ENCODE assay signal across 10 mouse cellular contexts in the genomic region with DNA sequence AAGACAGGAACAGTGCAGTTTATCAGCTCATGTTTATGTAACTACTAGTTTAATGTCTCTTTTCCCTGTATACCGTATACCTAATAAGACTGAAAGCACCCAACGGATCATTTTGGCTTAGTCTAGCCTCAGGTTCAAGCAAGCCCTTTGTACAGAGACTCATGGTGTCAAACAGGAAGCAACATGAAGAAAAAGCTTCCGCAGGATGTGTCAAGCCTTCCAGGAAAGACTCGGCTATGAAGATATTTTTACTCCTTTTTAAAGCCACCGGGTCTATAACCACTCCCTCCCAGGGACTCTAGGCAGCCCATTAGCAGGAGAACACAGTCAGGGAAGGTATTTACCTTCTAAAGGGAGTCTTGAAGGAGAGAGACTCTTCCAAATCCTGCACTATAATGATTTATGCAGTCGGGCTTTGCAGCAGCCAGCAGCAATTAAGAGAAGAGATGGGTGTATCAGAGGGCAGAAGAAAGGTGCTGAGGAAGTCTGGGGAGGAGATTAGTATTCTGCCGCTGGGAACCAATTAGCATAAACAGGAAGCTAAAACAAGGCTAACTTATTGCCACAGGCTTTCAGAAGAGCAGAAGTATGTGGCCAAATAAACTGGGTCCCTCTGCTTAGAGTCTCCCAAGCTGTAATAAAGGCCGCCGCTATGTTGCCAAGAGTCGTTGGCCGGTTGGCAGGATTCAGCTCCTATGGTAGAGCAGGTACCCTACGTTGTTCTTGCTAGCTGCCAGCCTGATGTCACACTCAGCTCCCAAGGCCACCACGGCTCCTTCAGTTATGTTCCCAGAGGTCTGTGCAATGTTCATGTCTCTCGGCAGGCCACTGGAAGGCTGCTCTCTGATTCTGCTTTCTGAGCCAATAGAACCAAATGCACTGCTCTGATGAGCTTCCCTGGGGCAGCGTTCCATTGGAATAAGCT.
A peak's percentile ranks its signal among the peaks of the same experiment; 100 is the strongest.
DNase-seq lines count a peak whose midpoint lies in the region; ATAC-seq lines count a peak whose summit lies in the region.
"Had no signal": no experiment of that assay in that cellular context is flagged by ENCODE, and none has a peak within 500 bp of the region (broad histone marks: within the 10 kb centered on the region; RNA-seq: fewer than 3 reads in every experiment).

No protein-coding gene starts in this region.

- no peaks in the 10 kb centered on the region for H3K9me3 ChIP-seq in midbrain, embryonic 14.5 days (ENCODE audit: control insufficient read depth, low read length)
- H3K9me3 ChIP-seq in midbrain, embryonic 10.5 days (replicated peaks), result no peaks in the 10 kb centered on the region
- no peaks in the 10 kb centered on the region for H3K9me3 ChIP-seq in forebrain, embryonic 12.5 days
- H3K9me3 ChIP-seq: neural tube, embryonic 12.5 days had no signal

- no peak overlapping the region for H3K9ac ChIP-seq in midbrain, embryonic 14.5 days (replicated peaks; ENCODE audit: low read length)
- H3K9ac ChIP-seq in forebrain, embryonic 12.5 days, result no peak overlapping the region
- H3K9ac ChIP-seq: neural tube, embryonic 12.5 days had no signal

- no peak overlapping the region for H3K4me3 ChIP-seq in midbrain, embryonic 14.5 days (replicated peaks; ENCODE audit: low read depth, low read length)
- H3K4me3 ChIP-seq in midbrain, embryonic 10.5 days, result no peak overlapping the region
- H3K4me3 ChIP-seq in forebrain, embryonic 12.5 days (replicated peaks), result no peak overlapping the region
- H3K4me3 ChIP-seq: neural tube, embryonic 12.5 days had no signal

- H3K27me3 ChIP-seq in midbrain, embryonic 14.5 days (ENCODE audit: control insufficient read depth, insufficient read depth, low read length), result no peaks in the 10 kb centered on the region
- H3K27me3 ChIP-seq in midbrain, embryonic 10.5 days (ENCODE audit: low read depth, poor library complexity, severe bottlenecking), result no peaks in the 10 kb centered on the region
- H3K27me3 ChIP-seq in forebrain, embryonic 12.5 days, result no peaks in the 10 kb centered on the region
- H3K27me3 ChIP-seq: neural tube, embryonic 12.5 days had no signal

- H3K4me2 ChIP-seq in midbrain, embryonic 14.5 days (ENCODE audit: low read length), result no peak overlapping the region
- H3K4me2 ChIP-seq in forebrain, embryonic 12.5 days, result no peak overlapping the region
- H3K4me2 ChIP-seq: neural tube, embryonic 12.5 days had no signal

- no peaks in the 10 kb centered on the region for H3K36me3 ChIP-seq in midbrain, embryonic 14.5 days (ENCODE audit: control insufficient read depth, insufficient read depth, low read length)
- no peaks in the 10 kb centered on the region for H3K36me3 ChIP-seq in midbrain, embryonic 10.5 days
- H3K36me3 ChIP-seq in forebrain, embryonic 12.5 days (replicated peaks), result no peaks in the 10 kb centered on the region
- H3K36me3 ChIP-seq: neural tube, embryonic 12.5 days had no signal

- WGBS in midbrain, embryonic 14.5 days, result 71% methylated on average over 15 of the region's 15 CpGs
- 86% methylated on average over 15 of the region's 15 CpGs for WGBS in midbrain, embryonic 10.5 days
- 75% methylated on average over 15 of the region's 15 CpGs for WGBS in forebrain, embryonic 12.5 days

- peak; percentile 36 to 53 for DNase-seq in adrenal gland, adult (ENCODE audit: inconsistent age in 2 of 2, low spot score in 1 of 2)
- DNase-seq in adrenal gland, postnatal 4 days (ENCODE audit: low spot score in 2 of 2), result no peak
- DNase-seq in midbrain, embryonic 14.5 days, result peak; percentile 21
- no peak for DNase-seq in midbrain, embryonic 10.5 days (ENCODE audit: low spot score)
- peak; percentile 74 for DNase-seq in induced T-regulatory cell, adult 2 months (ENCODE audit: low read depth)
- DNase-seq in thymus, postnatal 0 days (ENCODE audit: low spot score), result peak; percentile 42
- DNase-seq in heart, postnatal 25 days (ENCODE audit: low spot score), result no peak
- DNase-seq: heart, postnatal 36 days had no signal

- ATAC-seq in midbrain, embryonic 14.5 days (ENCODE audit: low FRiP score, low TSS enrichment), result no peak
- no peak for ATAC-seq in forebrain, embryonic 12.5 days (ENCODE audit: low FRiP score)

- peak overlapping the region; percentile 22; the same call in 1 of the 2 replicates for H3K27ac ChIP-seq in midbrain, embryonic 14.5 days (replicated peaks; ENCODE audit: low read depth, low read length)
- no peak overlapping the region for H3K27ac ChIP-seq in midbrain, embryonic 10.5 days (replicated peaks)
- H3K27ac ChIP-seq in forebrain, embryonic 12.5 days, result no peak overlapping the region
- H3K27ac ChIP-seq: neural tube, embryonic 12.5 days had no signal

- H3K4me1 ChIP-seq in midbrain, embryonic 14.5 days (ENCODE audit: control insufficient read depth, insufficient read depth, low read length), result peaks cover 11% of the 10 kb centered on the region
- peaks cover 19% of the 10 kb centered on the region for H3K4me1 ChIP-seq in midbrain, embryonic 10.5 days
- peaks cover 10% of the 10 kb centered on the region; the same call in 1 of the 2 replicates for H3K4me1 ChIP-seq in forebrain, embryonic 12.5 days

- intact Hi-C loops in heart, postnatal 25 days (cut with DNase I), result no loop called here

Comparison
In these comparisons a context has a peak if more than half of its experiments do, and no peak if none do; other contexts are left out.
1. DNase-seq: peak in adrenal gland, adult (2 of 2), midbrain, embryonic 14.5 days (single experiment), induced T-regulatory cell, adult 2 months (single experiment) and thymus, postnatal 0 days (single experiment); none in adrenal gland, postnatal 4 days (0 of 2), midbrain, embryonic 10.5 days (single experiment) and heart, postnatal 25 days (single experiment).